Mouse (Mus musculus) forebrain, postnatal 0 days (tissue): ENCODE measurements around the gene Fbxw5. TPM values are rescaled to one million over a fixed set of nuclear protein-coding genes. Genes with fewer than 3 reads are reported as not detected.

Experiments used
- ATAC-seq: fragments of 200-750 bp; cut with Nextera tagmentation; 2 replicates; pipeline ENCODE4 v1.8.0; 2017; ENCODE audit warnings: mild to moderate bottlenecking, moderate library complexity
- DNase-seq: peaks from one replicate; pipeline ENCODE4 v3.0.0-alpha.2; 2015
- H3K27ac ChIP-seq: fragments of 300-500 bp; sonication (generic); 2 replicates; pipeline ENCODE4 v1.5.1; 2014; ENCODE audit warnings: low read depth, mild to moderate bottlenecking, antibody characterized with exemption, low read length, moderate library complexity, mixed read lengths
- H3K27me3 ChIP-seq: fragments of 300-500 bp; sonication (generic); 2 replicates; pipeline ENCODE4 v1.6.1; 2014; ENCODE audit warnings: mild to moderate bottlenecking, low read length, mixed read lengths; ENCODE audit not compliant: insufficient read depth
- H3K36me3 ChIP-seq: fragments of 300-500 bp; sonication (generic); 2 replicates; pipeline ENCODE4 v1.6.1; 2014; ENCODE audit warnings: mild to moderate bottlenecking, moderate library complexity; ENCODE audit not compliant: insufficient read depth
- H3K4me1 ChIP-seq: fragments of 300-500 bp; sonication (generic); 2 replicates; pipeline ENCODE4 v1.6.1; 2014; ENCODE audit warnings: antibody characterized with exemption; ENCODE audit not compliant: insufficient read depth
- H3K4me2 ChIP-seq: fragments of 300-500 bp; sonication (generic); 2 replicates; pipeline ENCODE4 v1.6.1; 2014; ENCODE audit warnings: low read depth, mild to moderate bottlenecking, moderate library complexity
- H3K4me3 ChIP-seq: fragments of 300-500 bp; sonication (generic); 2 replicates; pipeline ENCODE4 v1.5.1; 2014; ENCODE audit warnings: low read depth, low read length, mixed read lengths
- H3K9ac ChIP-seq: fragments of 300-500 bp; sonication (generic); 2 replicates; pipeline ENCODE4 v1.6.1; 2014; ENCODE audit warnings: mild to moderate bottlenecking
- H3K9me3 ChIP-seq: fragments of 300-500 bp; sonication (generic); 2 replicates; pipeline ENCODE4 v1.6.1; 2016; ENCODE audit warnings: low read length
- CTCF ChIP-seq: sonication (generic); IDR thresholded peaks from 2 replicates; pipeline ENCODE4 v1.5.1; 2016; ENCODE audit warnings: antibody characterized with exemption, control low read depth, low read depth
- WGBS: fragments of 180-500 bp; shearing (Covaris S2); extraction: QIAGEN DNeasy Blood & Tissue Kit; methylation state at CpG from one replicate; pipeline ENCODE4 v1.1.7; 2014; 5-methylcytosine and 5-hydroxymethylcytosine counted together
- polyA plus RNA-seq: library from polyadenylated mRNA; unstranded; fragments of >200 nt; fragmentation: Nextera tagmentation; extraction: Ambion mirVana; gene quantifications from 2 replicates; pipeline ENCODE4 v1.2.1, GENCODE M21; 2015
- total RNA-seq: library from RNA; depleted of rRNA; stranded (reverse); fragments of >200 nt; gene quantifications from 2 replicates; pipeline ENCODE4 v1.2.3, GENCODE M21; 2014

Gene Fbxw5
- total and polyA plus RNA-seq, 2 experiments from 2014 or later = 116 to 140 TPM

GRCm38 (mm10) chr2:25460135-25460534 lies 40.4 kb upstream of the Fbxw5 start:
- H3K4me3 ChIP-seq = peak overlapping the region; percentile 74
- ATAC-seq = peak; percentile 6

GRCm38 (mm10) chr2:25460551-25461309 lies 39.8 kb upstream of the Fbxw5 start, which contains the start of gene Paxx:
Gene Paxx (minus strand): TSS chr2:25461094.
- H3K9ac ChIP-seq = peak within 1 kb of the TSS; percentile 85
- H3K4me3 ChIP-seq = peak within 1 kb of the TSS; percentile 74
- H3K27ac ChIP-seq = peak within 1 kb of the TSS; percentile 97
- 0 out of 2 replicates have a peak, but pooled peaks have one; percentile 6 for TF ChIP-seq CTCF
- H3K4me1 ChIP-seq = peaks cover 13% of the 10 kb centered on the region; the same call in 1 of the 2 replicates
- ATAC-seq = peak; percentile 91
- no peaks in the 10 kb centered on the region for H3K27me3 ChIP-seq
- H3K9me3 ChIP-seq = no peaks in the 10 kb centered on the region
- peak within 1 kb of the TSS; percentile 90 for H3K4me2 ChIP-seq
- peak; percentile 96 for DNase-seq
- peaks cover 19% of the 10 kb centered on the region for H3K36me3 ChIP-seq
- WGBS = under 1% methylated on average over 48 of the region's 48 CpGs

More at GRCm38 (mm10) chr2:25460135-25460534, 40.4 kb upstream of the Fbxw5 start:
- no peak for DNase-seq
- no peaks in the 10 kb centered on the region for H3K9me3 ChIP-seq
- H3K4me2 ChIP-seq = peak overlapping the region; percentile 90
- H3K27me3 ChIP-seq = no peaks in the 10 kb centered on the region
- H3K4me1 ChIP-seq = peaks cover 13% of the 10 kb centered on the region; the same call in 1 of the 2 replicates
- 28% methylated on average over 5 of the region's 5 CpGs for WGBS
- peak overlapping the region; percentile 85 for H3K9ac ChIP-seq
- peak overlapping the region; percentile 97 for H3K27ac ChIP-seq
- TF ChIP-seq CTCF = no peak
- H3K36me3 ChIP-seq = peaks cover 19% of the 10 kb centered on the region

- Histone ChIP-seq H3K4me2 (peak overlapping the region; percentile 90), H3K27ac (peak overlapping the region; percentile 97), H3K4me3 (peak overlapping the region; percentile 74), H3K27me3 (no peaks in the 10 kb centered on the region), H3K9ac (peak overlapping the region; percentile 85), H3K9me3 (no peaks in the 10 kb centered on the region), H3K4me1 (peaks cover 13% of the 10 kb centered on the region; the same call in 1 of the 2 replicates), H3K36me3 (peaks cover 19% of the 10 kb centered on the region)
- 22% methylated on average over 3 of the region's 3 CpGs for WGBS
- DNase-seq = no peak
- peak; percentile 1; the same call in 1 of the 2 replicates for ATAC-seq
- no peak for TF ChIP-seq CTCF
Measured at GRCm38 (mm10) chr2:25461407-25461806, 39.1 kb upstream of the Fbxw5 start.

DNA sequence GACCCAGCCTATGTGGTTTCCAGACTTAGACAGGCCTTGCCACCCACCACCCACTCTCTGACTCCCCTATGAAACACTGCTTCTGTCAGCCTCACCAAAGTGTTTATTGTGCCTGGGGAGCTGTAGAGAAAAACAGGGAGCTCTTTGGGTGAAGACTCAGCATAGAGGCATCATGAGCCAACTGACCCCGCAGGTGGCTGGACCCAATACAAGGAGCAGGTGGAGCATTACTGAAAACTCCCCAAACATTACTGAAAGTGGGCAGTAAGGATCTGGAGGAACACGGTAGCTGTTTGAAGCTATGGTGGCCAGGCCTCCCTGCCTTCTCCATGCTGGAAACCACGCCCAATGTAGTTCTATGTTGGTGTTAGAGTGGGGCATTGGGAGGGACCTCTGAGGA lies 36.9 kb upstream of the Fbxw5 start:
- H3K27ac ChIP-seq = no peak overlapping the region

GRCm38 (mm10) chr2:25465256-25465655 lies 35.3 kb upstream of the Fbxw5 start:
- no peaks in the 10 kb centered on the region for H3K36me3 ChIP-seq
- peaks cover 6% of the 10 kb centered on the region; the same call in 1 of the 2 replicates for H3K4me1 ChIP-seq
- H3K9ac ChIP-seq = no peak overlapping the region
- H3K4me3 ChIP-seq = no peak overlapping the region
- no peak for TF ChIP-seq CTCF
- H3K4me2 ChIP-seq = no peak overlapping the region
- no peaks in the 10 kb centered on the region for H3K27me3 ChIP-seq
- ATAC-seq (no peak), DNase-seq (no peak)
- no peaks in the 10 kb centered on the region for H3K9me3 ChIP-seq
- 80% methylated on average over 2 of the region's 2 CpGs for WGBS
- no peak overlapping the region for H3K27ac ChIP-seq

More for the DNA sequence above, 36.9 kb upstream of the Fbxw5 start:
- Histone ChIP-seq H3K9me3 (no peaks in the 10 kb centered on the region), H3K9ac (no peak overlapping the region), H3K4me3 (no peak overlapping the region), H3K36me3 (peaks cover 7% of the 10 kb centered on the region), H3K4me1 (peaks cover 13% of the 10 kb centered on the region; the same call in 1 of the 2 replicates), H3K27me3 (no peaks in the 10 kb centered on the region), H3K4me2 (no peak overlapping the region)
- WGBS = 91% methylated on average over 3 of the region's 3 CpGs
- DNase-seq (no peak), ATAC-seq (no peak)
- TF ChIP-seq CTCF = no peak

DNA sequence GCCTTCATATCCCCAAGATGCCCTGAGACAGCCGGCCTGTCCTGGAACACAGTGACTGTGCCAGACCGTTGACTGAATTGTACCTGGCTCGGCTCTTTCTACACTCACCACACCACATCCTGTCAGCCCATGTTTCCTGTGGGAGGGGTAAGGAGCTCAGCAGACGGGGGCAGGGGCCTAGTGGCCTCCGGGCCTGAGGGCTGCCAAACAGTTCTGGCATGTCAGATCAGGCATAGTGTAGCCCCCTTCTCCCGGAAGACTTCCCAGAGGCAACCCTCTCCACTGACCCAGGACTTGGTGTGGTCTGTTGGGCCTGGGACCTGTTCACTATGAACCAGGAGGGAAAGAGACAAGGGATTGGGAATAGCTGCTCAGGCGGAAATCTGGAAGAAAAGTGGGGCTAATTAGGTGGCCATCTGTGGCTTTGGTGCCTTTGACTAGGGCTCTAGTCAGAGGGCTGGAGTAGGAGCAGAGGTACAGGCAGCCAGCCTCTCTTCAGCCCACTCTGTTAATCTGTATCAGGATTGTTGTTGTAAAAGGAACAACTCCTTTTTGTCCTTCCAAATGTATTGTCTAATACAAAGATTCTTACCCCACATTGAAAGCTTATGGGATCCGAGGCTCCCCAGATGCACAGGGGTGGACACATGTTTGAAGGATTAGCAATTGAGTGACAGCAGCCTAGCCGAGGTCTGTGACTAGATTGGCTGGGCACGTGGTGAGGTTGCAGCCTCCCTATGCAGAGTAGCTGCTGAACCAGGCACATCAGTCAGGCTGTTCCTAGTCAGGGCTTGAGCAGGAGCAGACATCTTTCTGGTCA lies 34.5 kb upstream of the Fbxw5 start:
- Histone ChIP-seq H3K36me3 (no peaks in the 10 kb centered on the region), H3K4me3 (no peak overlapping the region), H3K4me2 (no peak overlapping the region), H3K27me3 (no peaks in the 10 kb centered on the region), H3K9me3 (no peaks in the 10 kb centered on the region), H3K27ac (no peak overlapping the region), H3K9ac (no peak overlapping the region), H3K4me1 (peaks cover 5% of the 10 kb centered on the region; the same call in 1 of the 2 replicates)
- WGBS = 31% methylated on average over 10 of the region's 10 CpGs
- no peak for DNase-seq
- TF ChIP-seq CTCF = no peak
- no peak for ATAC-seq
